Mouse (Mus musculus): ENCODE measurements around the gene Alyref2. TPM values are rescaled to one million over a fixed set of nuclear protein-coding genes. Genes with fewer than 3 reads are reported as not detected.

Gene Alyref2
- 3.2 and 4.0 TPM in 2 replicates for total RNA-seq (2012; rRNA removed)

- in situ Hi-C loops (cut with MboI; ENCODE audit: low sequenced_read_pairs in 2 of 2, unreplicated experiment in 2 of 2) = no loop called here
- peak; percentile 88 for DNase-seq (ENCODE audit: low read depth, low spot score)
Observed at GRCm38 (mm10) chr1:171503250-171503591, at the start of gene Alyref2. Alyref2 (plus strand) TSS chr1:171503478.

GRCm38 (mm10) chr1:171454926-171455325, 48.4 kb upstream of the Alyref2 start:
- in situ Hi-C loops (cut with MboI; ENCODE audit: low sequenced_read_pairs in 2 of 2, unreplicated experiment in 2 of 2) = no loop called here
- H3K4me1 ChIP-seq (ENCODE audit: control insufficient read depth in 2 of 2, insufficient read depth in 2 of 2, low read length in 2 of 2, poor library complexity in 1 of 2) = peaks cover 5 to 11% of the 10 kb centered on the region in 2 experiments

More at GRCm38 (mm10) chr1:171503250-171503591, at the start of gene Alyref2:
- Histone ChIP-seq H3K9ac (ENCODE audit: insufficient read depth, low read depth, low read length, poor library complexity, severe bottlenecking) (peak within 1 kb of the TSS; percentile 84), H3K36me3 (ENCODE audit: control insufficient read depth, insufficient read depth, low read length, poor library complexity, severe bottlenecking) (no peaks in the 10 kb centered on the region), H3K4me1 (ENCODE audit: control insufficient read depth in 2 of 2, insufficient read depth in 2 of 2, low read length in 2 of 2, poor library complexity in 1 of 2) (peaks cover 0 to 3% of the 10 kb centered on the region in 2 experiments; a peak in 2 of 4 replicates), H3K27ac (ENCODE audit: insufficient read depth, low read depth, low read length, poor library complexity, severe bottlenecking) (peak within 1 kb of the TSS; percentile 79), H3K4me3 (ENCODE audit: insufficient read depth in 1 of 2, low read depth in 1 of 2, low read length in 2 of 2, poor library complexity in 1 of 2, severe bottlenecking in 1 of 2) (peak within 1 kb of the TSS; percentile 70 to 76), H3K9me3 (ENCODE audit: control insufficient read depth, insufficient read depth, low read depth, low read length) (no peaks in the 10 kb centered on the region)
- TF ChIP-seq CHD2 (IDR thresholded peaks at IDR 0.05; ENCODE audit: low read depth, low read length) (no peak), HCFC1 (IDR thresholded peaks at IDR 0.05; ENCODE audit: borderline replicate concordance, insufficient read depth, low read length) (0 out of 2 replicates have a peak, but pooled peaks have one; percentile 15)

GRCm38 (mm10) chr1:171457568-171457967, 45.7 kb upstream of the Alyref2 start:
- no peaks in the 10 kb centered on the region for H3K9me3 ChIP-seq (ENCODE audit: control insufficient read depth, insufficient read depth, low read depth, low read length)
- H3K4me1 ChIP-seq (ENCODE audit: control insufficient read depth in 2 of 2, insufficient read depth in 2 of 2, low read length in 2 of 2, poor library complexity in 1 of 2) = peaks cover 6 to 12% of the 10 kb centered on the region in 2 experiments
- 0 out of 2 replicates have a peak, but pooled peaks have one; percentile 45 for TF ChIP-seq ZNF384 (IDR thresholded peaks at IDR 0.05; ENCODE audit: low read depth, low read length)
- no peak for TF ChIP-seq HCFC1 (IDR thresholded peaks at IDR 0.05; ENCODE audit: borderline replicate concordance, insufficient read depth, low read length)
- H3K36me3 ChIP-seq (ENCODE audit: control insufficient read depth, insufficient read depth, low read length, poor library complexity, severe bottlenecking) = peaks cover 19% of the 10 kb centered on the region
- H3K27ac ChIP-seq (ENCODE audit: insufficient read depth, low read depth, low read length, poor library complexity, severe bottlenecking) = no peak overlapping the region
- H3K4me3 ChIP-seq (ENCODE audit: insufficient read depth in 1 of 2, low read depth in 1 of 2, low read length in 2 of 2, poor library complexity in 1 of 2, severe bottlenecking in 1 of 2) = no peak overlapping the region
- in situ Hi-C loops (cut with MboI; ENCODE audit: low sequenced_read_pairs in 2 of 2, unreplicated experiment in 2 of 2) = no loop called here
- H3K9ac ChIP-seq (ENCODE audit: insufficient read depth, low read depth, low read length, poor library complexity, severe bottlenecking) = no peak overlapping the region
- no peak for DNase-seq (ENCODE audit: low read depth, low spot score)

More at GRCm38 (mm10) chr1:171454926-171455325, 48.4 kb upstream of the Alyref2 start:
- DNase-seq (ENCODE audit: low read depth, low spot score) = no peak
- H3K9me3 ChIP-seq (ENCODE audit: control insufficient read depth, insufficient read depth, low read depth, low read length) = no peaks in the 10 kb centered on the region
- TF ChIP-seq MAFK (IDR thresholded peaks at IDR 0.05; ENCODE audit: insufficient read depth, low read depth, low read length) = no peak
- TF ChIP-seq ZC3H11A (IDR thresholded peaks at IDR 0.05; ENCODE audit: borderline replicate concordance, low read depth, low read length) = no peak
- TF ChIP-seq ZNF384 (IDR thresholded peaks at IDR 0.05; ENCODE audit: low read depth, low read length) = no peak
- TF ChIP-seq CHD2 (IDR thresholded peaks at IDR 0.05; ENCODE audit: low read depth, low read length) = no peak
- no peak for TF ChIP-seq HCFC1 (IDR thresholded peaks at IDR 0.05; ENCODE audit: borderline replicate concordance, insufficient read depth, low read length)
- H3K4me3 ChIP-seq (ENCODE audit: insufficient read depth in 1 of 2, low read depth in 1 of 2, low read length in 2 of 2, poor library complexity in 1 of 2, severe bottlenecking in 1 of 2) = no peak overlapping the region
- H3K9ac ChIP-seq (ENCODE audit: insufficient read depth, low read depth, low read length, poor library complexity, severe bottlenecking) = no peak overlapping the region
- peaks cover 4% of the 10 kb centered on the region; the same call in 1 of the 2 replicates for H3K36me3 ChIP-seq (ENCODE audit: control insufficient read depth, insufficient read depth, low read length, poor library complexity, severe bottlenecking)
- H3K27ac ChIP-seq (ENCODE audit: insufficient read depth, low read depth, low read length, poor library complexity, severe bottlenecking) = no peak overlapping the region

GRCm38 (mm10) chr1:171459791-171460190, 43.5 kb upstream of the Alyref2 start:
- H3K27ac ChIP-seq (ENCODE audit: insufficient read depth, low read depth, low read length, poor library complexity, severe bottlenecking) = no peak overlapping the region
- H3K9ac ChIP-seq (ENCODE audit: insufficient read depth, low read depth, low read length, poor library complexity, severe bottlenecking) = no peak overlapping the region; the same call in 1 of the 2 replicates
- no peak for DNase-seq (ENCODE audit: low read depth, low spot score)
- peaks cover 5 to 10% of the 10 kb centered on the region in 2 experiments; a peak in 3 of 4 replicates for H3K4me1 ChIP-seq (ENCODE audit: control insufficient read depth in 2 of 2, insufficient read depth in 2 of 2, low read length in 2 of 2, poor library complexity in 1 of 2)
- in situ Hi-C loops (cut with MboI; ENCODE audit: low sequenced_read_pairs in 2 of 2, unreplicated experiment in 2 of 2) = no loop called here
- peaks cover 29% of the 10 kb centered on the region for H3K36me3 ChIP-seq (ENCODE audit: control insufficient read depth, insufficient read depth, low read length, poor library complexity, severe bottlenecking)
- no peak for TF ChIP-seq MAFK (IDR thresholded peaks at IDR 0.05; ENCODE audit: insufficient read depth, low read depth, low read length)
- TF ChIP-seq ZNF384 (IDR thresholded peaks at IDR 0.05; ENCODE audit: low read depth, low read length) = no peak
- TF ChIP-seq HCFC1 (IDR thresholded peaks at IDR 0.05; ENCODE audit: borderline replicate concordance, insufficient read depth, low read length) = no peak
- no peak for TF ChIP-seq CHD2 (IDR thresholded peaks at IDR 0.05; ENCODE audit: low read depth, low read length)
- no peak for TF ChIP-seq ZC3H11A (IDR thresholded peaks at IDR 0.05; ENCODE audit: borderline replicate concordance, low read depth, low read length)
- no peaks in the 10 kb centered on the region for H3K9me3 ChIP-seq (ENCODE audit: control insufficient read depth, insufficient read depth, low read depth, low read length)
- H3K4me3 ChIP-seq (ENCODE audit: insufficient read depth in 1 of 2, low read depth in 1 of 2, low read length in 2 of 2, poor library complexity in 1 of 2, severe bottlenecking in 1 of 2) = no peak overlapping the region

All from ES-E14 (cell line).